In the genomic region with DNA sequence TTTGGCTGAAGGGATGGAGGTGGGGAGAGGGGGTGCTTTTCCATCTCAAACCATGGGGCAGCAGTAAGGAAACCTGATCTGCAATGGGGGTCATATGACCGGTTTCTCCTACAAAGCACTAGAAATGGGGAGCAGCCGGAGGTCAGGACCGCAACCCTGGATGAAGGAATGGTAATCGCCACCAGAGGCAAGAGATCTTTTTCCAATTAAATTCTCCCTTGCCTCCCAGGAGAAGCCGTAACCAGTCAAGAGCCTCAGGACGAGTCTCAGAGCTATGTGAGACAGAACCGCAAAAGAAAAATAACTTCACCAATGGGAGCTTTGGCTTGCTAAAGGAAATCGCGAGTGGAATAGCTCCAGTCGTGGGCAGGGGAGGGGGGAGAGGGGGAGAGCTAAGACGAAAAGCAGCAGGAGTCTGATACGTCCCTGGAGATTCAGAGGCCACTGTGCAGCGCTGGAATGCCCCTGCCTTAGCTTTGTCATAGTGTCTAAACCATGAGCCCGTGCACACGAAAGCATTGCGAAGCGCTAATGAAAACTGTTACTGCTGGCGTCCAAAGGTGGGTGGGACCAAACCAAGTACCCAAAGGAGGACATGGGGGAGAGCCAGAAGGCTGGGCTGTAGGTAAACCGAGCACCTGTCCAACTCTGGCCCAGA, we compare ENCODE assay signal across 12 mouse cellular contexts.
DNase-seq lines count a peak whose midpoint lies in the region; ATAC-seq and TF ChIP-seq lines count a peak whose summit lies in the region.
"Had no signal": no experiment of that assay in that cellular context is flagged by ENCODE, and none has a peak within 500 bp of the region (broad histone marks: within the 10 kb centered on the region; RNA-seq: fewer than 3 reads in every experiment).

No protein-coding gene starts in this region.

- H3K27me3 ChIP-seq in intestine, embryonic 14.5 days (replicated peaks; ENCODE audit: control insufficient read depth, insufficient read depth, low read length): no peaks in the 10 kb centered on the region
- H3K27me3 ChIP-seq in intestine, postnatal 0 days (replicated peaks; ENCODE audit: control insufficient read depth, insufficient read depth, low read length): no peaks in the 10 kb centered on the region
- no peaks in the 10 kb centered on the region for H3K27me3 ChIP-seq in hindbrain, embryonic 10.5 days (ENCODE audit: insufficient read depth, poor library complexity, severe bottlenecking)
- H3K27me3 ChIP-seq in midbrain, embryonic 14.5 days (ENCODE audit: control insufficient read depth, insufficient read depth, low read length): no peaks in the 10 kb centered on the region
- H3K27me3 ChIP-seq: megakaryocyte, embryonic 14.5 days had no signal

- no peaks in the 10 kb centered on the region; the same call in 1 of the 2 replicates for H3K4me1 ChIP-seq in intestine, embryonic 14.5 days (replicated peaks; ENCODE audit: control insufficient read depth, insufficient read depth, low read length)
- no peaks in the 10 kb centered on the region for H3K4me1 ChIP-seq in intestine, postnatal 0 days (replicated peaks; ENCODE audit: control insufficient read depth, insufficient read depth, low read length)
- peaks cover 33% of the 10 kb centered on the region for H3K4me1 ChIP-seq in hindbrain, embryonic 10.5 days (replicated peaks)
- peaks cover 10% of the 10 kb centered on the region for H3K4me1 ChIP-seq in midbrain, embryonic 14.5 days (ENCODE audit: control insufficient read depth, insufficient read depth, low read length)
- H3K4me1 ChIP-seq: megakaryocyte, embryonic 14.5 days had no signal

- H3K36me3 ChIP-seq in intestine, embryonic 14.5 days (ENCODE audit: control insufficient read depth, insufficient read depth, low read length): no peaks in the 10 kb centered on the region
- no peaks in the 10 kb centered on the region for H3K36me3 ChIP-seq in intestine, postnatal 0 days (ENCODE audit: control insufficient read depth, insufficient read depth)
- no peaks in the 10 kb centered on the region for H3K36me3 ChIP-seq in hindbrain, embryonic 10.5 days
- no peaks in the 10 kb centered on the region for H3K36me3 ChIP-seq in midbrain, embryonic 14.5 days (ENCODE audit: control insufficient read depth, insufficient read depth, low read length)

- TF ChIP-seq CTCF in intestine, postnatal 0 days (IDR thresholded peaks at IDR 0.05; ENCODE audit: low read depth): no peak

- 29% methylated on average over 19 of the region's 19 CpGs for WGBS in intestine, embryonic 14.5 days
- WGBS in intestine, postnatal 0 days: 49% methylated on average over 19 of the region's 19 CpGs
- 31% methylated on average over 19 of the region's 19 CpGs for whole genome bisulfite sequencing in hindbrain, embryonic 10.5 days
- WGBS in midbrain, embryonic 14.5 days: 34% methylated on average over 19 of the region's 19 CpGs

- H3K9me3 ChIP-seq in intestine, embryonic 14.5 days (ENCODE audit: control insufficient read depth, low read length): no peaks in the 10 kb centered on the region
- H3K9me3 ChIP-seq in intestine, postnatal 0 days (ENCODE audit: control insufficient read depth): no peaks in the 10 kb centered on the region
- no peaks in the 10 kb centered on the region for H3K9me3 ChIP-seq in hindbrain, embryonic 10.5 days
- no peaks in the 10 kb centered on the region for H3K9me3 ChIP-seq in midbrain, embryonic 14.5 days (ENCODE audit: control insufficient read depth, low read length)

- peak overlapping the region; percentile 34 for H3K4me2 ChIP-seq in intestine, embryonic 14.5 days (ENCODE audit: low read length)
- no peak overlapping the region for H3K4me2 ChIP-seq in intestine, postnatal 0 days (replicated peaks; ENCODE audit: low read depth)
- H3K4me2 ChIP-seq in midbrain, embryonic 14.5 days (ENCODE audit: low read length): peak overlapping the region; percentile 38

- DNase-seq in intestine, embryonic 14.5 days (ENCODE audit: low spot score): no peak
- DNase-seq in embryo, embryonic 9.5 days (ENCODE audit: extremely low spot score): peak; percentile 27
- DNase-seq in hindbrain, embryonic 10.5 days (ENCODE audit: low spot score): peak; percentile 32
- DNase-seq in midbrain, embryonic 14.5 days: peak; percentile 52
- no peak for DNase-seq in adipocyte (ENCODE audit: low spot score)
- DNase-seq: layer of hippocampus, adult 9-11 months; right cerebral cortex, postnatal 4 days had no signal

- 0 out of 2 replicates have a peak overlapping the region, but pooled peaks have one; percentile 1 for H3K4me3 ChIP-seq in intestine, embryonic 14.5 days (ENCODE audit: low read depth, low read length)
- no peak overlapping the region for H3K4me3 ChIP-seq in intestine, postnatal 0 days (ENCODE audit: low read depth, low read length)
- H3K4me3 ChIP-seq in hindbrain, embryonic 10.5 days: peak overlapping the region; percentile 24; the same call in 1 of the 2 replicates
- no peak overlapping the region for H3K4me3 ChIP-seq in midbrain, embryonic 14.5 days (replicated peaks; ENCODE audit: low read depth, low read length)
- H3K4me3 ChIP-seq: erythroblast, embryonic 14.5 days; megakaryocyte, embryonic 14.5 days had no signal

- no peak overlapping the region for H3K27ac ChIP-seq in intestine, embryonic 14.5 days (ENCODE audit: low read depth)
- H3K27ac ChIP-seq in intestine, postnatal 0 days (ENCODE audit: low read depth, low read length): no peak overlapping the region
- H3K27ac ChIP-seq in hindbrain, embryonic 10.5 days: no peak overlapping the region; the same call in 1 of the 2 replicates
- H3K27ac ChIP-seq in midbrain, embryonic 14.5 days (replicated peaks; ENCODE audit: low read depth, low read length): peak overlapping the region; percentile 5; the same call in 1 of the 2 replicates

- ATAC-seq in intestine, embryonic 14.5 days (replicated peaks; ENCODE audit: low FRiP score, low TSS enrichment, low read depth): no peak
- ATAC-seq in intestine, postnatal 0 days: no peak
- ATAC-seq in midbrain, embryonic 14.5 days (ENCODE audit: low FRiP score, low TSS enrichment): no peak
- no peak for ATAC-seq in cerebellum, adult (ENCODE audit: insufficient number of reproducible peaks, low FRiP score, low TSS enrichment)
- no peak for ATAC-seq in granulocyte monocyte progenitor cell, adult 5-6 weeks (replicated peaks; ENCODE audit: poor library complexity, severe bottlenecking)

- H3K9ac ChIP-seq in intestine, embryonic 14.5 days (ENCODE audit: low read length): no peak overlapping the region
- no peak overlapping the region for H3K9ac ChIP-seq in intestine, postnatal 0 days (ENCODE audit: low read depth, low read length)
- no peak overlapping the region for H3K9ac ChIP-seq in midbrain, embryonic 14.5 days (replicated peaks; ENCODE audit: low read length)

Comparison
In these comparisons a context has a peak if more than half of its experiments do, and no peak if none do; other contexts are left out.
1. H3K4me3 ChIP-seq: peak in intestine, embryonic 14.5 days (single experiment) and hindbrain, embryonic 10.5 days (single experiment); none in intestine, postnatal 0 days (single experiment) and midbrain, embryonic 14.5 days (single experiment).
2. DNase-seq: peak in embryo, embryonic 9.5 days (single experiment), hindbrain, embryonic 10.5 days (single experiment) and midbrain, embryonic 14.5 days (single experiment); none in intestine, embryonic 14.5 days (single experiment) and adipocyte (single experiment).